Mouse (Mus musculus) stomach, embryonic 16.5 days (tissue): ENCODE measurements around the gene Cfdp1. TPM values are rescaled to one million over a fixed set of nuclear protein-coding genes. Genes with fewer than 3 reads are reported as not detected.

Source experiments
- ATAC-seq: fragments of 200-750 bp; cut with Nextera tagmentation; 2 replicates; pipeline ENCODE4 v1.8.0; 2017; ENCODE audit warnings: moderate number of reproducible peaks, moderate TSS enrichment; ENCODE audit not compliant: insufficient read depth, low FRiP score
- H3K27ac ChIP-seq: fragments of 300-500 bp; sonication (generic); 2 replicates; pipeline ENCODE4 v1.5.1; 2014; ENCODE audit warnings: low read length
- H3K27me3 ChIP-seq: fragments of 300-500 bp; sonication (generic); 2 replicates; pipeline ENCODE4 v1.6.1; 2014; ENCODE audit warnings: low read length, control low read depth, mixed read lengths; ENCODE audit not compliant: control insufficient read depth, insufficient read depth
- H3K36me3 ChIP-seq: fragments of 300-500 bp; sonication (generic); 2 replicates; pipeline ENCODE4 v1.6.1; 2014; ENCODE audit warnings: low read length; ENCODE audit not compliant: control insufficient read depth, insufficient read depth
- H3K4me1 ChIP-seq: fragments of 300-500 bp; sonication (generic); 2 replicates; pipeline ENCODE4 v1.6.1; 2014; ENCODE audit warnings: low read length, control low read depth, mixed read lengths; ENCODE audit not compliant: control insufficient read depth, insufficient read depth
- H3K4me2 ChIP-seq: fragments of 300-500 bp; sonication (generic); 2 replicates; pipeline ENCODE4 v1.6.1; 2014; ENCODE audit warnings: low read depth, low read length, mixed read lengths
- H3K4me3 ChIP-seq: fragments of 300-500 bp; sonication (generic); replicated peaks from 2 replicates; pipeline ENCODE4 v1.5.1; 2014; ENCODE audit warnings: mild to moderate bottlenecking, low read length
- H3K9ac ChIP-seq: fragments of 300-500 bp; sonication (generic); 2 replicates; pipeline ENCODE4 v1.6.1; 2014; ENCODE audit warnings: low read length
- H3K9me3 ChIP-seq: fragments of 300-500 bp; sonication (generic); replicated peaks from 2 replicates; pipeline ENCODE4 v1.6.1; 2016; ENCODE audit warnings: low read length, control low read depth; ENCODE audit not compliant: control insufficient read depth
- WGBS: fragments of 180-500 bp; shearing (Covaris S2); extraction: QIAGEN DNeasy Blood & Tissue Kit; methylation state at CpG from one replicate; pipeline ENCODE4 v1.1.7; 2014; 5-methylcytosine and 5-hydroxymethylcytosine counted together
- polyA plus RNA-seq: library from polyadenylated mRNA; unstranded; fragments of >200 nt; fragmentation: Nextera tagmentation; extraction: Ambion mirVana; gene quantifications from 2 replicates; pipeline ENCODE4 v1.2.1, GENCODE M21; 2015

Cfdp1 gene
- polyA plus RNA-seq, 1 experiment from 2014 or later, result 197 TPM

GRCm38 (mm10) chr8:111782671-111783394 lies 71.3 kb downstream of the Cfdp1 start:
- Histone ChIP-seq H3K9me3 (no peaks in the 10 kb centered on the region), H3K36me3 (peaks cover 5% of the 10 kb centered on the region; the same call in 1 of the 2 replicates), H3K27me3 (no peaks in the 10 kb centered on the region), H3K9ac (no peak overlapping the region), H3K4me1 (peaks cover 8% of the 10 kb centered on the region; the same call in 1 of the 2 replicates), H3K4me3 (no peak overlapping the region), H3K4me2 (no peak overlapping the region), H3K27ac (no peak overlapping the region; the same call in 1 of the 2 replicates)
- no peak for ATAC-seq
- WGBS, result 81% methylated on average over 9 of the region's 9 CpGs

- H3K27ac ChIP-seq, result no peak overlapping the region; the same call in 1 of the 2 replicates
- no peaks in the 10 kb centered on the region for H3K27me3 ChIP-seq
- no peaks in the 10 kb centered on the region for H3K9me3 ChIP-seq
- peaks cover 3% of the 10 kb centered on the region; the same call in 1 of the 2 replicates for H3K4me1 ChIP-seq
- peaks cover 5% of the 10 kb centered on the region; the same call in 1 of the 2 replicates for H3K36me3 ChIP-seq
- no peak for ATAC-seq
- H3K4me3 ChIP-seq, result no peak overlapping the region
- no peak overlapping the region for H3K4me2 ChIP-seq
- 68% methylated on average over 2 of the region's 2 CpGs for WGBS
- H3K9ac ChIP-seq, result no peak overlapping the region
These were observed 71.9 kb downstream of the Cfdp1 start for GRCm38 (mm10) chr8:111782161-111782560.

GRCm38 (mm10) chr8:111780697-111781424 lies 73.2 kb downstream of the Cfdp1 start:
- H3K9ac ChIP-seq, result no peak overlapping the region
- H3K36me3 ChIP-seq, result peaks cover 5% of the 10 kb centered on the region; the same call in 1 of the 2 replicates
- no peaks in the 10 kb centered on the region for H3K27me3 ChIP-seq
- no peak overlapping the region for H3K27ac ChIP-seq
- no peak overlapping the region for H3K4me3 ChIP-seq
- H3K4me1 ChIP-seq, result no peaks in the 10 kb centered on the region
- no peak for ATAC-seq
- no peaks in the 10 kb centered on the region for H3K9me3 ChIP-seq
- H3K4me2 ChIP-seq, result no peak overlapping the region
- 89% methylated on average over 10 of the region's 10 CpGs for WGBS

GRCm38 (mm10) chr8:111779690-111780089 lies 74.4 kb downstream of the Cfdp1 start:
- H3K4me3 ChIP-seq, result no peak overlapping the region
- H3K27ac ChIP-seq, result no peak overlapping the region
- H3K36me3 ChIP-seq, result peaks cover 10% of the 10 kb centered on the region; the same call in 1 of the 2 replicates
- H3K9ac ChIP-seq, result no peak overlapping the region
- no peaks in the 10 kb centered on the region for H3K9me3 ChIP-seq
- no peaks in the 10 kb centered on the region for H3K4me1 ChIP-seq
- 78% methylated on average over 7 of the region's 7 CpGs for WGBS
- no peak for ATAC-seq
- H3K4me2 ChIP-seq, result no peak overlapping the region
- H3K27me3 ChIP-seq, result no peaks in the 10 kb centered on the region

- Histone ChIP-seq H3K27ac (no peak overlapping the region), H3K27me3 (no peaks in the 10 kb centered on the region), H3K36me3 (peaks cover 13% of the 10 kb centered on the region; the same call in 1 of the 2 replicates), H3K4me1 (no peaks in the 10 kb centered on the region), H3K9ac (no peak overlapping the region), H3K9me3 (no peaks in the 10 kb centered on the region), H3K4me2 (no peak overlapping the region), H3K4me3 (no peak overlapping the region)
- WGBS, result 78% methylated on average over 7 of the region's 7 CpGs
- ATAC-seq, result no peak
These were observed 75.3 kb downstream of the Cfdp1 start for GRCm38 (mm10) chr8:111778801-111779200.

- no peak for ATAC-seq
- H3K27me3 ChIP-seq, result no peaks in the 10 kb centered on the region
- WGBS, result 89% methylated on average over 4 of the region's 4 CpGs
These were observed 77.6 kb downstream of the Cfdp1 start for GRCm38 (mm10) chr8:111776492-111776891.

GRCm38 (mm10) chr8:111775766-111776165 lies 78.3 kb downstream of the Cfdp1 start:
- Histone ChIP-seq H3K36me3 (peaks cover 20% of the 10 kb centered on the region; the same call in 1 of the 2 replicates), H3K9ac (no peak overlapping the region), H3K4me1 (no peaks in the 10 kb centered on the region), H3K27me3 (no peaks in the 10 kb centered on the region), H3K4me3 (no peak overlapping the region), H3K4me2 (no peak overlapping the region), H3K9me3 (no peaks in the 10 kb centered on the region), H3K27ac (no peak overlapping the region)
- 91% methylated on average over 6 of the region's 6 CpGs for WGBS
- no peak for ATAC-seq

More at GRCm38 (mm10) chr8:111776492-111776891, 77.6 kb downstream of the Cfdp1 start:
- Histone ChIP-seq H3K27ac (no peak overlapping the region), H3K4me1 (no peaks in the 10 kb centered on the region), H3K9me3 (no peaks in the 10 kb centered on the region), H3K4me2 (no peak overlapping the region), H3K36me3 (peaks cover 16% of the 10 kb centered on the region; the same call in 1 of the 2 replicates), H3K4me3 (no peak overlapping the region), H3K9ac (no peak overlapping the region)

GRCm38 (mm10) chr8:111773476-111773875 lies 80.6 kb downstream of the Cfdp1 start:
- peaks cover 16% of the 10 kb centered on the region; the same call in 1 of the 2 replicates for H3K36me3 ChIP-seq
- no peaks in the 10 kb centered on the region for H3K9me3 ChIP-seq
- no peaks in the 10 kb centered on the region for H3K27me3 ChIP-seq
- ATAC-seq, result no peak
- peaks cover 5% of the 10 kb centered on the region; the same call in 1 of the 2 replicates for H3K4me1 ChIP-seq
- H3K27ac ChIP-seq, result no peak overlapping the region
- no peak overlapping the region for H3K4me3 ChIP-seq
- H3K9ac ChIP-seq, result no peak overlapping the region
- H3K4me2 ChIP-seq, result no peak overlapping the region
- 94% methylated on average over 5 of the region's 5 CpGs for WGBS

- peaks cover 16% of the 10 kb centered on the region; the same call in 1 of the 2 replicates for H3K36me3 ChIP-seq
- no peak overlapping the region for H3K27ac ChIP-seq
- H3K9me3 ChIP-seq, result no peaks in the 10 kb centered on the region
- no peak overlapping the region for H3K9ac ChIP-seq
- H3K4me1 ChIP-seq, result peaks cover 5% of the 10 kb centered on the region; the same call in 1 of the 2 replicates
- no peak overlapping the region for H3K4me2 ChIP-seq
- H3K27me3 ChIP-seq, result no peaks in the 10 kb centered on the region
- H3K4me3 ChIP-seq, result no peak overlapping the region
- 92% methylated on average over 7 of the region's 7 CpGs for WGBS
- no peak for ATAC-seq
These were observed 81.0 kb downstream of the Cfdp1 start for GRCm38 (mm10) chr8:111773057-111773456.
